ENCODE assay signal across 10 mouse cellular contexts in genomic region chr6:120154526-120155309, GRCm38 (mm10).
DNase-seq lines count a peak whose midpoint lies in the region; ATAC-seq and TF ChIP-seq lines count a peak whose summit lies in the region.
"Had no signal": no experiment of that assay in that cellular context is flagged by ENCODE, and none has a peak within 500 bp of the region (broad histone marks: within the 10 kb centered on the region; RNA-seq: fewer than 3 reads in every experiment).

No protein-coding gene starts in this region.

- 84% methylated on average over 5 of the region's 5 CpGs for WGBS in kidney, adult 2 months
- WGBS in olfactory bulb, adult 2 months = 73% methylated on average over 5 of the region's 5 CpGs
- WGBS in hindbrain, embryonic 16.5 days = 61% methylated on average over 5 of the region's 5 CpGs

- no peak overlapping the region for H3K9ac ChIP-seq in hindbrain, embryonic 16.5 days (ENCODE audit: low read depth, low read length)
- H3K9ac ChIP-seq: forebrain, embryonic 13.5 days; limb, embryonic 15.5 days had no signal

- H3K4me1 ChIP-seq in kidney, adult 2 months (ENCODE audit: control insufficient read depth, insufficient read depth, low read length) = no peaks in the 10 kb centered on the region
- H3K4me1 ChIP-seq in olfactory bulb, adult 2 months (ENCODE audit: control insufficient read depth, insufficient read depth, low read length) = peaks cover 25% of the 10 kb centered on the region
- H3K4me1 ChIP-seq in hindbrain, embryonic 16.5 days (ENCODE audit: control insufficient read depth, insufficient read depth, low read depth, low read length) = peaks cover 7% of the 10 kb centered on the region

- TF ChIP-seq POLR2A in kidney, adult 2 months (IDR thresholded peaks at IDR 0.05; ENCODE audit: low read depth, low read length) = no peak
- TF ChIP-seq POLR2A in olfactory bulb, adult 2 months (IDR thresholded peaks at IDR 0.05; ENCODE audit: insufficient read depth, low read depth, low read length) = no peak

- no peak overlapping the region for H3K4me2 ChIP-seq in hindbrain, embryonic 16.5 days (ENCODE audit: low read length)
- H3K4me2 ChIP-seq: forebrain, embryonic 13.5 days; limb, embryonic 15.5 days had no signal

- no peak for TF ChIP-seq CTCF in kidney, adult 2 months (conservative IDR thresholded peaks at IDR 0.05; ENCODE audit: insufficient read depth, insufficient read length, low read depth, low read length)
- no peak for TF ChIP-seq CTCF in olfactory bulb, adult 2 months (IDR thresholded peaks at IDR 0.05; ENCODE audit: insufficient read depth, low read depth, low read length)

- no peaks in the 10 kb centered on the region for H3K9me3 ChIP-seq in hindbrain, embryonic 16.5 days (ENCODE audit: control insufficient read depth, low read length)
- H3K9me3 ChIP-seq: forebrain, embryonic 13.5 days; limb, embryonic 15.5 days had no signal

- ATAC-seq in CD4-positive, CD25-positive, alpha-beta regulatory T cell, adult 4 months = peak; percentile 81
- ATAC-seq in granulocyte monocyte progenitor cell, adult 5-6 weeks (replicated peaks; ENCODE audit: poor library complexity, severe bottlenecking) = peak; percentile 57
- ATAC-seq in hindbrain, embryonic 16.5 days = no peak
- ATAC-seq: forebrain, embryonic 13.5 days had no signal

- H3K27me3 ChIP-seq in kidney, adult 2 months (replicated peaks; ENCODE audit: control insufficient read depth, insufficient read depth, low read length) = no peaks in the 10 kb centered on the region
- H3K27me3 ChIP-seq in hindbrain, embryonic 16.5 days (replicated peaks; ENCODE audit: control insufficient read depth, insufficient read depth, low read length) = no peaks in the 10 kb centered on the region
- H3K27me3 ChIP-seq: forebrain, embryonic 13.5 days; limb, embryonic 15.5 days had no signal

- H3K27ac ChIP-seq in kidney, adult 2 months (ENCODE audit: insufficient read depth, low read depth, low read length) = no peak overlapping the region
- H3K27ac ChIP-seq in olfactory bulb, adult 2 months (ENCODE audit: insufficient read depth, low read depth, low read length) = peak overlapping the region; percentile 53; the same call in 1 of the 2 replicates
- no peak overlapping the region for H3K27ac ChIP-seq in hindbrain, embryonic 16.5 days (ENCODE audit: low read depth, low read length)
- H3K27ac ChIP-seq: forebrain, embryonic 13.5 days; limb, embryonic 15.5 days had no signal

- H3K36me3 ChIP-seq in kidney, adult 2 months (ENCODE audit: control insufficient read depth, insufficient read depth, low read length) = no peaks in the 10 kb centered on the region
- no peaks in the 10 kb centered on the region for H3K36me3 ChIP-seq in hindbrain, embryonic 16.5 days (ENCODE audit: control insufficient read depth, insufficient read depth, low read length)
- H3K36me3 ChIP-seq: limb, embryonic 15.5 days had no signal

- H3K4me3 ChIP-seq in kidney, adult 2 months (ENCODE audit: insufficient read depth, low read depth, low read length) = no peak overlapping the region
- no peak overlapping the region for H3K4me3 ChIP-seq in olfactory bulb, adult 2 months (ENCODE audit: insufficient read depth, low read depth, low read length)
- H3K4me3 ChIP-seq in hindbrain, embryonic 16.5 days (ENCODE audit: low read length) = no peak overlapping the region
- H3K4me3 ChIP-seq: forebrain, embryonic 13.5 days; limb, embryonic 15.5 days had no signal

- DNase-seq in kidney, adult 2 months = peak; percentile 25
- DNase-seq in kidney, postnatal 14 days = no peak
- DNase-seq in cerebellum, adult 11 months = no peak
- DNase-seq in frontal cortex, postnatal 36 days (ENCODE audit: low spot score in 2 of 2) = no peak
